Mouse (Mus musculus) MEL-GATA-1-ER (cell line): ENCODE measurements at regions not wholly inside any gene's neighbourhood (a gene's known extent, or its start where the extent isn't known, plus 50 kb on each side); places are given as distances from the start of the nearest gene placed in this dataset.

Experiments used
- DNase-seq: peaks from one replicate; pipeline ENCODE4 v3.0.0-alpha.2; 2012; ENCODE audit warnings: low read depth; ENCODE audit errors: extremely low read depth

DNA sequence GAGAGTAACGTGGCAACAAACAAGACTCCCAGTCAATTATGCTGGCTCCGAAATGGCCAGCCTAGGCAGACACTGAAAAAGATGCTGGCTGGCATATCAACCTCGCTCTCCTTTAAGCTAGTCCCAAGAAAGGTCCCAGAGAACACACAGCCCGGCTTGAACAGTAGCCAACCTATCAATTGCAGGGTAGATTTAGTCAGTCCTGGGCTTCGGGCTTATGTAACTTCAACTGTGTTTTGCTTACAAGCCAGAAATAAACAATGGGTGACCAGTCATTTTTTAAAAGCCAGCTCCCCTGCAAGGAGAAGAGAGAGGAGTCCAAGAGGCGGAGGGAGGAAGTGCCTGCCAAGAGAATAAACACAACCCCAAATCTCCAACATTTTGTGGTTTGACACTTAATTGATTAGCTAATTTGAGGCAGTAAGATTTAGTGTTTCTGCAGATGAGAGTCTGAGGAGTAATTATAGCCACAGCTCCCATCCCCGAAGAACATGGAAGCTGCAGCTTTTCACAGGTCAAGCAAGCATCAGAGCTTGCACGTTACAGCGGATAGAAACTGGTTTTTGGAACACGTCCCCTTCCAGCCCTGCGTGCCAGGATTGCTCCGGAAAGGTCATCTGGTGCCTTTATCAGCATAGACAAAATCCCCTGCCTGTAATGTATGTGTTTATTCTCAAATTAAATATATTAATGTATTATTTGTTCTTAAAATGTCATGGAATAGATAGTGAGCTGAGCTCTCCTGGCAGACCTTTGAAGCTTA lies 322.1 kb downstream of the Gm45692 start:
- DNase-seq: no peak

DNA sequence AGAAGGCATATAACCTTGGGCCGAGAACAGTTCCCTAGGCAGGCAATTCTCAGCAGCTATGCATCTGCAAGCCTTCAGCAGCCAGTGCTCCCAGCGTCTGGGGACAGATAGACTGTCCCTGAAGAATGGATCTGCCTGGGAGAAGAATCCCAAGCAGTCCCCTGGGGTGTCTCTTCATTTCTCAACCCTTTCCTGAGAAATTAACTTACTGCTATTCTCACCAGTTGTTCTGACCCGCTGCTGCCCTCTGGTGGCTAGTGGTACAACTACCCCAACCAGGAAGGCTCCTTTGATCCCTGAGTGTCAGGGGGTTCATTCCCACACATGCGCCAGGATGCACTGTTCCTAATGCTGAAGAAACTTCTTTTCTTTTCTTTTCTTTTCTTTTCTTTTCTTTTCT lies 323.7 kb downstream of the Gm45692 start:
- DNase-seq: peak; percentile 1

DNA sequence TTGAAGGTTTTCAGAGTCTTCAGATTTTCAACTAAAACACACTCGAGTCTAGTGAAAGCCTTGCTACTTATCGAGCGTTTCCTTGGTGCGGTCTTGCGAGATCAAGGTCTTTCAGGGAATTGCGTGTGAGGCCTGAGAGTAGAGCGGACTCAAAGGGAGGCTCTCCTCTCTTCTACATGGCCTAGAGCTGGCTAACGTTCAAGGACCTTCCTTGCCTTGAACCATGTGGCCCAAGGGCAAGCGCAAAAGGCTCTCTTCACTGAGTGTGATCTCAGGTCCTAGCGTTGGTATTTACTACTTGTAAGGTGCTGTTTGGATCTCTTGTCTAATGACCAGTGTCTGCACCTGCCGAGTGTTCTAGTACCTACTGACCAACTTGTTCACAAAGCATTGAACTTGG lies 324.4 kb downstream of the Gm45692 start:
- DNase-seq: no peak

DNA sequence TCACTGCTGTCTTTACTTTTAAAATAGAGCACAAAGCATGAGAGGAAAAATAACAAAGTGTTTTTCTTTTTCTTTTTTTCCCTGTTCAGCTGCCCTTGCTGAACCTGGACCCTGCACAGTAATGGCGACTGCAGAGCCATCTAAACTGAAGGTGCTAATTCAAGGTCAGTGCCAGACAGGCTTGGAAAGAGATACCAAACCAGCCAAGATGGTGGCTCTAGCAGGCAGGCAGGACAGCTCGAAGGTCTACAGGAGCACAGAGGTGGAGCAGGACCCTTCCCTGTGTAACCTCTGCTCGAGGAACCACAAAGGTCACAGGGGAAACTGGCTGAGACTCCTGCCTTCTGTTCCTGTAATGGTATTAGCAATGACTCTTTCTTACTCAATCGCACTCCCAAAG lies 326.7 kb downstream of the Gm45692 start:
- DNase-seq: no peak

DNA sequence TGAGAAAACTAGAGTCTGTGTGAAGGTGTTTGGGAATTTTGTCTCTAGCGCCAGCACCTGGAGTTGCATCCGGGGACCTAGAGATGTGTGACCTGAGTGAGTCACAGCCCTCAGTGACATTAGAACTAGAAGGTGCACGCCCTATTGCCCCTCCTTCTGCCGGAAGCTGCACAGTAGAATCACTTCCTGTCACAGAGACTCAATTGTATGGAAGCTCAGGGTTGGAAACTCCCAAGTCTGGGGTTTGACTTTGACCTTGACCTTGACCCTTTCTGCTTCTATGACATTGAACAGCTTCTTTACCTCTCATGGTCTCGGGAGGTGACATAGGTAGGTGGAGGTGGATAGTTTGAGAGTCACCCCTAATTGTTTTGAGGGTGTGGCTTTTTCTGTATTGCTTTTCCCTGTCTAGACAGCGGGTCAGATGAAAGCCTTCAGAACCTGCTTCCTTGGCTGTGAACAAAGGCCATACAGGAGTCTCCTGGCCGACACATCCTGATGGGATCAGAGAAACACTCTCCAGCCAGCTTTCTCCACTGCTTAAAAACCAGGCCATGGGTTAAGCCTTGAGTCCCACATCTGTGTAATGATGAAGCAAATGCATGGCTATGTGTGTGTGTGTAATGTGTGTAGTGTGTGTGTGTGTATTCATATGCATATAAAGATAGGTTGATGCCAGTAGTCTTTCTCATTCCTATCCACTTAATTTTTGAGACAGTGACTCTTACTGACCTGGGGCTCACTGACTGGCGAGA lies 328.7 kb downstream of the Gm45692 start:
- DNase-seq: no peak

DNA sequence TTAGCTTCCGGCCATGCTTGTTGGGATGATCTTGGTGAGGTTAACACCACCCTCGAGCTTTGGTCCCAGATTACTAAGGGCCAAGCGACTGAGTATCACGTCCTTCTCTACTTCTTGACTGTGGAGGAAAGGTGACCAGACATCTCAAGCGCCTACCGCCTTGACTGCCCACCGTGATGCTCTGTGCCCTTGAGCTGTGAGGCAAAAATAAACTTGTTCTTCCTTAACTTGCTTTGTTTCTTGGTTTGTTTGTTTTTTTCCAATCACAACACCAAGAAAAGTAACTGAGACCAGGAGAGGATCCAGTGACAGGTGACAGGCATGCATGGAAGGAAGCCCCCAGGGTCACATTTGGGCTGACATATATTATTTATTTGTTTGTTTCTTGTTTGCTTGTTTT lies 330.0 kb downstream of the Gm45692 start:
- DNase-seq: no peak

DNA sequence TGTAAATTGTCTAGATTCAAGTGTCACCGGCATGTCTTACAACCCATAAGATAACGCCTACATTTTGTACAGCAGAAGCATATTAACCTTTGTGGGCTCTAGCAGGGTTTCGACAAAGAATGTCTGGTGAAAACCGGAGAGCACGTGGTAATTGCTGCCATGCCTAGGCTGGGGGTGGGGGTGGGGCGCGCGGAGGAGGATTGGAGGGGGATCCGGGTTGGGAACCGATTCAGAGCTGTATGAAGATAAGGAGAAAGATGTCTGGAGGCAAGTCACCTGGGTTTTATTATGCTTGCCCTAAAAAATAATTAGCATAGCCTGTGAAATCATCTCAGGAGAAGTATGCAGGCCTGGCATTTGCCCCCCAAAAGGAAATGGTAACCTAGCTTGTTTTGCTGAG lies 331.2 kb downstream of the Gm45692 start:
- DNase-seq: no peak

DNA sequence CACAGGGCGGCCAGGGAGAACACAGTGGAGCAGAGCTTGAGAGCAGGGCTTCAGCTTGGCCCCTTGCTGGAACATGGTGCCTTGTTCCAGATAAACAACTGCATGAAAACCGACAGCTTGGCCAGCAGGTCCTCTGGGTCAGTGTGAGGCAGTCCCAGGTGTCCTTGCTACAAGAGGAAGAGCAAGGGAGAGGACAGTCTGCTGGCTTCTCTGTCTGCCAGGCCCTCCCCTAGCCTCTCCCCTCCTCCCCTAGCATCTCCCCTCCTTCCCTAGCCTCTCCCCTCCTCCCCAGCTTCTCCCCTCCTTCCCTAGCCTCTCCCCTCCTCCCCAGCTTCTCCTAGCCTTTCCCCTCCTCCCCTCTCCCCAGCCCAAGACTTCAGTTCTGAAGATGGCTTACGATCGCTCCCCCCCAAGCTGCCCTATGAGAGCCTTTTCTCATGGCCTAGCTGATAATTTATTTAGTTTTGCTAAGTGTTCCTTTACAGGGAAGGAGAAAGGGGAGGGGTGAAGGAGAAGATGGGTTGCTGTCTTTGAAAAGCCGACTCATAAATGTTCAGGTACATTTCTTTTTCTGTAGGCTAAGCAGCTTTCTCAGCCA lies 333.7 kb downstream of the Gm45692 start:
- no peak for DNase-seq

DNA sequence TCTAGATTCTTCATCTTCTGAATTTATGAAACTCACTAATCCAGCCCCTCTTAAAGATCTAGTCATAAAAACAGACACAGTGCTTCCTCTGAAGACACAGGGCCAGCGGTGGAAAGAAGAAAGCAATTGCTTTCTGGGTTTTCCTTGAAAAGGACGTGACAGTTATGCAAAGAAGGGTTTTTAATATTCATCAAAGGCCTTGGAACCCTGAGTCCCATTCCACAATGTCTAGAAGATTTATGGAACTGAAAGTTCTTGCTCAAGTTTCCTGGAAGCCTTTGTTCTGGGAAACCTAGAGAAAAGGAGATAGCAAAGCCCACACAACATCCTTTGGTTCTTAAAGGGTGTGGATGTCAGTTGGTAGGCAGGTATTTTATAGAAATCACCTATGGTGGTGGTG lies 346.0 kb downstream of the Gm45692 start:
- no peak for DNase-seq

DNA sequence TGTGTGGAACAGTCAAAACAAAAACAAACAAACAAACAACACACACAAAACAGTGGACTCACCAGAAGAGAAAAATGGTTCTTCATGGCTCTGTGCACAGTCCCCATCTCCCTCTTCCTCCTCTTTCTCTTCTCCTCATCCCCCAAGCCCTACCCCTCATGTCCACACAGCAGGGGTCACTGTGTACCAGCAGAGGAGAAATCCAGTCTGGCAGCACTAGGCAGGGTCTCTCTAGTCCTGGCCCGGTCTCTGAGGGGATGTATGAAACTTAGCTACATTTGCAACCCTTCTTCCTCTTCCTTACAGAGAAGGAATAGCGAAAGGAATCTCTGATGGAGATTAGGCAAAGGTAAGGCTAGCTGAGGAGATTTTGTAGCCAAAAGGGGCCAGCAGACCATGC lies 349.1 kb downstream of the Gm45692 start:
- DNase-seq: no peak

DNA sequence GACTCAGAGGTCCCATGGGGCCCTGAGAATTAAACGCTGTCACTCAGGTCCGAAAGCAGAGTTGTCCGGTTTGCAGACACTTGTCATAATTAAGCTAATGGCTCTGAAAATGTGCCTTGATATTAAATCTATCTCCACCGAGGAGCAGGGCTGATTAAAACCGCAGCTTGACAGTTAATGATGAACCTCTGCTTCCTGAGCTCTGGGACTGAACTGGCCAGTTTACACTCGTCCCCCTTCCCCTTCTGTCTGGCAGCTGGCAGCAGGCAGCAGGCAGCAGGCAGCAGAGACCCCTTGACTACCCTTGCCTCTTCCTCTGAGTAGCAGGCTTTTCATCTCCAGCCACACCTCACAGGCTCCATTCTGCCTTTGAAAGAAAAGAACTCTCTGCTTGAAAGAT lies 350.4 kb downstream of the Gm45692 start:
- DNase-seq: no peak

DNA sequence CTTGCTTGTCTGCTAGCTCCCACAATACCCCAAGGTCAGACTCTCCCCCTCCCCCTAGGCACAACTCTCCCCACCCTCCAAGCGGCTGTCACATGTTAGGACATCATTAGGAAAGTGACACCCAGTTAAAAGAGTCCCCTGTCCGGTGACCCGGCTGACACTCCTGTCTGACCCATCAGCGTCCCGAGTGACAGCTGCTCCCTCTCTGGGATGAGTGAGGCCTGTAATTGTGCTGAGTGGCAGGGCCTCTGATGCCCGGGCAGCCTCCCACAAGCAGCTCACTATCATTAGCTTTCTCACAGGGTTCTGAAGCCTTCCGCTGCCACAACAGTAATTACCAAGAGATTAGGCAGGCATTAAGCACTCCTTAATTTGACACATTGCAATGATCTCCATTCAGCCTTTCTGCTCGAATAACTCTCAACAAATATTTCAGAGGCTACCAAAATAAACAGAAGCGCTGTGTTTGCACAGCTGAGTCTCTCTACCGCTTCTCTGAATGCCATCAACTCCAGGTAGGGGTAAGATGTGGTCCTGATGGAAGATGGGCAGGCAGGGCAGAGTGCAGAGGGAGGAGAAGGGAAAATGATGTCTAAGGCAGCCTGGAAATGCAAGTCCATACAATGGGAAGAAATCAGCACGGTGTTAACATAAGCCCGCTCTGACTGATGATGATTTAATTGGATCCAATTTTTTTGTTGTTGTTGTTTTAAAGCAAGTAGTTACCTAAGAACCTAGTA lies 352.6 kb downstream of the Gm45692 start:
- DNase-seq: no peak

DNA sequence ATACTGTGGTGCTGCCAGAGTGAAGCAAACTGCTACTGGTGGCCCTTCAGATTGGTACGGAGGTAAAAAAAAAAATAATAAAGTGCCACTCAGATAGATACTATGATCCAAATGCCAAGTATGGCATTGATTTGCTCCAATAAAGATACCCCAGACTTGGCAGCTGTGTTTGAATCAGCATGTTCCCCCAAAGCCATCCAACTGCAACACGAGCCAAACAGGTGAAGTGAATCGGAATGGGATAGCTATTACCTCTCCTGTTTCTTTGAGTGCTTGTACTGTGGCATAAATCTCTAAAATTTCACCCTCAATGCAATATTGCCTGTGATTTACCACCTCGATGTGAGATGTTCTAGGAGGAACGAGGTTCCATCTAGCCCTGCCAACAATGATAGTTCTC lies 365.4 kb downstream of the Gm45692 start:
- DNase-seq: no peak

DNA sequence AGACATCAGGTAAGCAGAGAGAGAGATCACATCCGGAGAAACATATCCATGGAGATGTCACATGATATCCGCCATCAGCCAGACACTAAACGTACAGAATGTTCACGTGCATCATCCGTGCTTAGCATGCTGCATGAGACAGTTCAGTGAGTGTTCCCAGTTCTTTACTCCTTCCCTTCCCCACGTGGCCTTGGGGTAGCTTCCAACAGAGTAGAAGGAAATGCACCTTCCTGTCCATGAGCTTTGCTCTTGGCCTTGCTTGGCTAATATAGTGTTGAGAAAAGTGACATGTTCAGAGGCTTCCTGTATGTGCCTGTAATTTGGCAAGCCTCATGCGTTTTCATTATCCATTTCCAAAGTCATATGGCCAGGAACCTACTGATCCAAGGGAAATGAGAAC lies 368.5 kb downstream of the Gm45692 start:
- DNase-seq: no peak

DNA sequence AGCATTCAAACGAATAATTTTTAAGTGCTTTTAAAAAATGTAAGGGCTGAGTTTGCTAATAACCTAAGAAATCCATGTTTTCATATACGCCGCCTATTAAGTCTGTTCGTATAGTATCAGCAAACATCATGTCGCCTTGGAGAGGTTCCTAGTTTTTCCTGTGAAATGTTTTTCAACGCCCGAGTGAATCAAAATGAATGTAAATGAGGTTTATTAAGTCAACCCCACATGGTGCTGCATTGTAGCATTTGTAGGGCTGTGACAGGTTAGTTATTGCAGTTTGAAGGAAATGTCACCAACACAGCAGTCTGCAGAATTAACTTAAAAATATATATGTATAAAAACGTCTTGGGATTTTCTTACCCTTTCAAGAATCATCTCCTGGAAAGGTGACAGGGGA lies 369.3 kb downstream of the Gm45692 start:
- DNase-seq: no peak

DNA sequence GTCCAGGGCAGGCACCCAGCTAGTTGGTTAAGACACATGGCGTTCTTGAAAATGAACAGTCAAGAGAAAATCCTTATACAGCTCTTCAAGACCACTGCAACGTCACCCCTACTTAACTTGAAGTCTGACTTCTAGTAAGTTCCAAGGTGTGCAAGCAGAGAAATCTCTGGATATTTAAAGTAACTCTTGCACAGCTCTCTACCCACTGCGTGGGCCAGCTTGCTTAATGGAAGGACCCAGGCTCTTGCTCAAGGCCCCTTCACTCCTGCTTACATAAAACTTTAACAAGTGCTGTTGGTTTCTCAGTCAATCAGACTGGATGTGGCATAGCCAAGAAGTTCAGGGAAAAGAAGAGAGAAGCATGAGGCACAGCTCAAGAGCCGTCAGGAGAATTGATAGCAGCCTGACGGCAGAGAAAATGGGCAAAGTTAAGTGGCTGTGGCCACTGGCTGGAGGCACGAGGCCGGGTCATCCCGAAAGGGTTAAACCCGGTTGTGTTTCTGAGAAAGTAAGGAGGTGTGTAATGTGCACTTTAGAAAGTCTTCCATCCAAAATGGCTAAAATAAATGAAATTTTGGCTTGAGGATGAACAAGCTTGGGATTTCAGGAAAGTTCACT lies 382.0 kb downstream of the Gm45692 start:
- no peak for DNase-seq

DNA sequence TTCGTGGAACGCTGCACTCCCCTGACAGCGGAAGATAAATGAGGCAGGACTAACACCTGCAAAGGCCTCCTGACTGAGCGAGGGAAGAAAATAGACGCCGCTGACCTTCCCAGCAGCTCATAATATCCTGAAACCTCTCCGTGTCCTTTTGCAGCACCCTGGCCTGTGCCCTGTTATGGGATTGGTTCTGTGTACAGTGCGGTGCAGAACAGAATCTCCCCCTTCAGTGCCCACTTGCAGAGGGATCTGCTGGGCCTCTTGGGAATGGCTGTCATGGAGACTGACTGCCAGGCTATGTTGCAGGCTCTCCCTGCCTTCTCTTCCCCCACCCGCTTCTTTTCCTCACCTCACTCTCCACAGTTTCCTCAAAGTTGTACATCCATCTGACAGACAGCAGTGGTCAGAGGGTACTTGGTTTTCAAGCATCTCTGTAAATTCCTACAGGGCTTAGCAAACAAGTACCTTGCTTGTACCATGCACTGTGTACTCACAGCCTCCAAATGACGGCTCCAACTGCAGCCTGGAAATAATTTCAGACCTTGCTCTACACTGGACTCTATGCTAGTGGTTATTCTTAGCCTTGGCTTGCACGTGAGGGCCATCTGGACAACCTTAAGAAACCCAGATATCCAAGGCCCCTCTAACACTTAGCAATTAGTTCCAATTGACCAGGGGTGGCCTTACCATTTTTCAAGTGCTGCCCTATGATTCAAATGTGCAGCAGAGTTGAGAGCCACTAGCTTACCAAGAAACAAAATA lies 382.7 kb downstream of the Gm45692 start:
- DNase-seq: no peak

DNA sequence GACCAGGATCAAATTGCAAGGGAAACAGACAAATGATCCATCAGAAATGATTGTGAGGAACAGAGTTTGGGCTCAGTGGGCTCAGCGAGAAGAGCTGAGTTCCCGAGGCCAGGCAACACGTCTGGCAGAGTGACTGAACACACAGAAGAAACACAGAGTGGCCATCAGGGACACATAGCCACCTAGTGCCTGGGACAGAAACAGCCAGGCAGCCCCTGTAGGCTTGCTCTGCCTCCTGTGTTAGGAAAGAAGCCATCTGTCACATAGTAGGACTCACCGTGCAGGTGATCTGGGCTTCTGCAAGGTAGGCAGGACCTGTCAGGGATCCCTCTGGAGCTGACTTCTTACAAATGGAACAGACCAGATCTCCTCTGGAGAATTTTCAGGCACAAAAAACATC lies 383.4 kb downstream of the Gm45692 start:
- no peak for DNase-seq

DNA sequence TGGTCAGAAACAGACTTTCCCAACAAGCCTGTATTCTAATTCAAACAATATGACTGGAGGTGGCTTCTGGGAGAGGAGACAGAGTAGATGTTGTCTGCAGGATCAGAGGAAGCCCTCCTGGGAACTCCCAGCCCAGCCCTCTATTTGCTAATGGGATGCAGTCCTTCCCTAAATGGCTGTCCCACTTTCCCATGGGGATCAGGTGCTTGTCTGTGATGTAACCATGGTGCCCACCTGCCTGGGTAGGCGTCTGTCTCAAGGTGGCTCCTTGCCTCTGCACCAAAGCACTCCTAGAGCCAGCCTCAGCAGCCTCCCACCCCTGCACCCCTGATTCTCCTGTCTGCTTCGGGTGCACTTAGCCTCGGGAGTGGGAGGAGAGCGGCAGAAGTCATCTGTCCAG lies 384.6 kb downstream of the Gm45692 start:
- DNase-seq: no peak

DNA sequence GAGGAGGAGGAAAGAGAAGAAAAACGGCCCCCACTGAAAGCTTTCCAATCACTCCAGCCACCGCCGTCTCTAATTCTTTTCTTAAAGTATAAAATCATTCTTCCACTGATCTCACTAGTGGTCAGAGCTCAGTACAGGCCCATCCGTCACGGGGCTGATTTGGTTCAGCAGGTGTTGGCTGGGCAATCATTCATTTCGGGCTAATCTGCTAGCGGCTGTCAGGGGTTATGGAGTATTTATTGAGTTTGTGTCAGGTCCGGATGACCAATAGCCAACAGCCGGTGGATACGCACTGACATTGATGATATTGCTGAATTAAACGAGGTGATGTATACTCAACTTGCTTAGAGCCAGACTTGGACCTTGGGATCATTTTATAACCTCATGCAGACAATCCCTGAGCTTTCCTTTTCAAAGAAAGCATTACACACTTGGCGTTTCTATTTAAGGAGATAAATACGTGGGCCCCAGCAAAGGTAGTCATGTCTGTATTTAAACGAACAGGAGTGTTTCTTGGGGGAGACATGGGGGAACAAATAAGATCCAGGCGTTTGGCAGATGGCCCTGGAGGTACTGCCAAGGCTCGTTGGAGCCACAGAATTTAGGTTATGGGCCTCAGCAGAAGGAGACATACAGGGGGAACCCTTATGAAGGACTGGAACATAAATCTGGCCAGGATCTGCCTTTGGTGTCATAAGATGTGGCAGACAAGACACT lies 385.1 kb downstream of the Gm45692 start:
- no peak for DNase-seq
